Mouse (Mus musculus) hindbrain, embryonic 14.5 days (tissue): ENCODE results near the gene Mei1. TPM values are rescaled to one million over a fixed set of nuclear protein-coding genes. Genes with fewer than 3 reads are reported as not detected.
A peak's percentile ranks its signal among the peaks of the same experiment; 100 is the strongest.
"Not testable (repeated sequence)": the region's sequence is repeated elsewhere in the genome, so short reads cannot be mapped to it uniquely, and the experiment has no call there.

Experiments
- ATAC-seq: fragments of 200-750 bp; cut with Nextera tagmentation; 2 replicates; pipeline ENCODE4 v1.8.0; 2017; ENCODE audit warnings: moderate number of reproducible peaks, mild to moderate bottlenecking, moderate TSS enrichment, moderate library complexity; ENCODE audit not compliant: low FRiP score
- DNase-seq: peaks from one replicate; pipeline ENCODE4 v3.0.0-alpha.2; 2015; ENCODE audit warnings: low spot score
- H3K27ac ChIP-seq: fragments of 300-500 bp; sonication (generic); 2 replicates; pipeline ENCODE4 v1.5.1; 2014; ENCODE audit warnings: mild to moderate bottlenecking, moderate library complexity
- H3K27me3 ChIP-seq: fragments of 300-500 bp; sonication (generic); 2 replicates; pipeline ENCODE4 v1.6.1; 2014; ENCODE audit warnings: mild to moderate bottlenecking, low read length, mixed read lengths; ENCODE audit not compliant: control insufficient read depth, insufficient read depth
- H3K36me3 ChIP-seq: fragments of 300-500 bp; sonication (generic); replicated peaks from 2 replicates; pipeline ENCODE4 v1.6.1; 2014; ENCODE audit not compliant: control insufficient read depth, insufficient read depth
- H3K4me1 ChIP-seq: fragments of 300-500 bp; sonication (generic); replicated peaks from 2 replicates; pipeline ENCODE4 v1.6.1; 2014; ENCODE audit warnings: antibody characterized with exemption, low read length, mixed read lengths; ENCODE audit not compliant: control insufficient read depth, insufficient read depth
- H3K4me2 ChIP-seq: fragments of 300-500 bp; sonication (generic); replicated peaks from 2 replicates; pipeline ENCODE4 v1.6.1; 2014; ENCODE audit warnings: mild to moderate bottlenecking, moderate library complexity
- H3K4me3 ChIP-seq: fragments of 300-500 bp; sonication (generic); replicated peaks from 2 replicates; pipeline ENCODE4 v1.5.1; 2014; ENCODE audit warnings: mild to moderate bottlenecking, low read length
- H3K9ac ChIP-seq: fragments of 300-500 bp; sonication (generic); 2 replicates; pipeline ENCODE4 v1.6.1; 2014
- H3K9me3 ChIP-seq: fragments of 300-500 bp; sonication (generic); 2 replicates; pipeline ENCODE4 v1.6.1; 2016; ENCODE audit warnings: low read length; ENCODE audit not compliant: control insufficient read depth
- WGBS: fragments of 180-500 bp; shearing (Covaris S2); extraction: QIAGEN DNeasy Blood & Tissue Kit; methylation state at CpG from one replicate; pipeline ENCODE4 v1.1.7; 2014; 5-methylcytosine and 5-hydroxymethylcytosine counted together
- polyA plus RNA-seq: library from polyadenylated mRNA; unstranded; fragments of >200 nt; fragmentation: Nextera tagmentation; extraction: Ambion mirVana; gene quantifications from 2 replicates; pipeline ENCODE4 v1.2.1, GENCODE M21; 2014

The Mei1 gene
- polyA plus RNA-seq, 1 experiment from 2014 or later, result 0.09 TPM

- ATAC-seq (no peak), DNase-seq (no peak)
- no peak overlapping the region for H3K4me2 ChIP-seq
- peaks cover 24% of the 10 kb centered on the region for H3K27me3 ChIP-seq
- no peaks in the 10 kb centered on the region for H3K36me3 ChIP-seq
- no peak overlapping the region for H3K9ac ChIP-seq
- H3K9me3 ChIP-seq, result no peaks in the 10 kb centered on the region
- WGBS, result 89% methylated on average over 7 of the region's 7 CpGs
- no peak overlapping the region for H3K4me3 ChIP-seq
- H3K27ac ChIP-seq, result no peak overlapping the region
- no peaks in the 10 kb centered on the region for H3K4me1 ChIP-seq
These were observed 3.7 kb downstream of the Mei1 start for GRCm38 (mm10) chr15:82073490-82073889.

- Histone ChIP-seq H3K4me3 (no peak overlapping the region), H3K9me3 (no peaks in the 10 kb centered on the region), H3K27me3 (no peaks in the 10 kb centered on the region), H3K4me2 (no peak overlapping the region), H3K36me3 (no peaks in the 10 kb centered on the region), H3K4me1 (no peaks in the 10 kb centered on the region), H3K27ac (no peak overlapping the region), H3K9ac (no peak overlapping the region)
- DNase-seq (no peak), ATAC-seq (no peak)
- WGBS, result 73% methylated on average over 10 of the region's 10 CpGs
These were observed 10.1 kb downstream of the Mei1 start for GRCm38 (mm10) chr15:82079883-82080282.

GRCm38 (mm10) chr15:82081161-82081560 lies 11.4 kb downstream of the Mei1 start:
- 0 out of 2 replicates have a peak, but pooled peaks have one; percentile 24 for ATAC-seq
- Histone ChIP-seq H3K27ac (no peak overlapping the region), H3K4me3 (no peak overlapping the region), H3K27me3 (no peaks in the 10 kb centered on the region), H3K4me2 (no peak overlapping the region), H3K4me1 (no peaks in the 10 kb centered on the region), H3K9me3 (no peaks in the 10 kb centered on the region), H3K36me3 (no peaks in the 10 kb centered on the region), H3K9ac (no peak overlapping the region)
- 34% methylated on average over 7 of the region's 7 CpGs for WGBS
- no peak for DNase-seq

GRCm38 (mm10) chr15:82085606-82086005 lies 15.8 kb downstream of the Mei1 start:
- DNase-seq, result no peak
- Histone ChIP-seq H3K27ac (no peak overlapping the region), H3K4me3 (no peak overlapping the region), H3K9me3 (no peaks in the 10 kb centered on the region), H3K4me2 (no peak overlapping the region), H3K9ac (no peak overlapping the region), H3K36me3 (no peaks in the 10 kb centered on the region), H3K4me1 (no peaks in the 10 kb centered on the region), H3K27me3 (no peaks in the 10 kb centered on the region)
- no peak for ATAC-seq
- WGBS, result 85% methylated on average over 9 of the region's 9 CpGs

DNA sequence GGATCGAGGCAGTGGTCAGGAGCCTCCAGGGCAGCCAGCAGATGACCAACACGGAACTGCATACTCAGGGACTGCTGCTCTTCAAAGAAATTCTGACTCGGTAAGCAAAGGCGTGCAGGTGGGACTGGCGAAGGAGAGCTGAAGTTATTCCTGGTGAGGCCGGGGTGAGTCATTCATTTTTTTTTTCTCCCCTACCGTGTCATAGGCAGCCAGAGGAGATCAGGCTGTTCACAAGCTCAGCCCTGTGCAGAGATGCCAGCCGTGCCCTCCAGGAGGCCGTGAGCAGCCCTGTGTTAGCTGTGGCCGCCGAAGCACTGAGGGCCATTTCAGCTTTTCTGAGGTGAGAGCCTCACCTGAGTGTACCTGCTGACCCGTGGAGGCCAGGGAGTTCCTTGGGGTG lies 16.3 kb downstream of the Mei1 start:
- H3K27me3 ChIP-seq, result no peaks in the 10 kb centered on the region
- ATAC-seq, result no peak
- H3K4me2 ChIP-seq, result no peak overlapping the region

DNA sequence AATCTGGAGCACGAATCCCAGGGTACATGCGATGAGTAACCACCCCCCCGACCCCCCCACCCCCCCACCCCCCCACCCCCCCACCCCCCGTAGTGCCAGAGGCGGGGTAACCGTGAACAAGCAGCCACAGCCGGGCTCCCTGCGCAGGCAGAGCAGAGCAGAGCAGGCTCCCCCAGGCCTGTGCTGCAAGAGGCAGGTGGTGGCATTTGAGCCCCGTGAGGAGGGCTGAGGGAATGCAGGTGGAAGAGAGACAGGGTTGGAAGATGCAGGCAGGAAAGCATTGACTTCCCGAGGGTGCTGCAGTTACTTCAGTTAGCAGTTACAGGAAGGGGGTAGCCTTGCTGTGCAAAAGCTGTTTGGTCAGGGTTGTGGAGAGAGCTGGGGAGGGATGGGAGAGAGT lies 17.5 kb downstream of the Mei1 start:
- DNase-seq (no peak), ATAC-seq (no peak)
- Histone ChIP-seq H3K4me3 (no peak overlapping the region), H3K27ac (no peak overlapping the region), H3K4me1 (no peaks in the 10 kb centered on the region), H3K36me3 (no peaks in the 10 kb centered on the region), H3K27me3 (no peaks in the 10 kb centered on the region), H3K9me3 (no peaks in the 10 kb centered on the region), H3K9ac (no peak overlapping the region), H3K4me2 (no peak overlapping the region)
- WGBS, result 12% methylated on average over 10 of the region's 10 CpGs

More for the DNA sequence above, 16.3 kb downstream of the Mei1 start:
- Histone ChIP-seq H3K4me1 (no peaks in the 10 kb centered on the region), H3K9ac (no peak overlapping the region), H3K27ac (no peak overlapping the region), H3K4me3 (no peak overlapping the region), H3K36me3 (no peaks in the 10 kb centered on the region), H3K9me3 (no peaks in the 10 kb centered on the region)
- no peak for DNase-seq
- 81% methylated on average over 12 of the region's 12 CpGs for WGBS

GRCm38 (mm10) chr15:82091061-82091460 lies 21.3 kb downstream of the Mei1 start:
- WGBS, result 86% methylated on average over 7 of the region's 7 CpGs
- Histone ChIP-seq H3K27me3 (no peaks in the 10 kb centered on the region), H3K36me3 (no peaks in the 10 kb centered on the region), H3K9me3 (no peaks in the 10 kb centered on the region), H3K9ac (no peak overlapping the region), H3K4me2 (no peak overlapping the region), H3K4me3 (no peak overlapping the region), H3K27ac (no peak overlapping the region), H3K4me1 (no peaks in the 10 kb centered on the region)
- ATAC-seq (no peak), DNase-seq (no peak)

DNA sequence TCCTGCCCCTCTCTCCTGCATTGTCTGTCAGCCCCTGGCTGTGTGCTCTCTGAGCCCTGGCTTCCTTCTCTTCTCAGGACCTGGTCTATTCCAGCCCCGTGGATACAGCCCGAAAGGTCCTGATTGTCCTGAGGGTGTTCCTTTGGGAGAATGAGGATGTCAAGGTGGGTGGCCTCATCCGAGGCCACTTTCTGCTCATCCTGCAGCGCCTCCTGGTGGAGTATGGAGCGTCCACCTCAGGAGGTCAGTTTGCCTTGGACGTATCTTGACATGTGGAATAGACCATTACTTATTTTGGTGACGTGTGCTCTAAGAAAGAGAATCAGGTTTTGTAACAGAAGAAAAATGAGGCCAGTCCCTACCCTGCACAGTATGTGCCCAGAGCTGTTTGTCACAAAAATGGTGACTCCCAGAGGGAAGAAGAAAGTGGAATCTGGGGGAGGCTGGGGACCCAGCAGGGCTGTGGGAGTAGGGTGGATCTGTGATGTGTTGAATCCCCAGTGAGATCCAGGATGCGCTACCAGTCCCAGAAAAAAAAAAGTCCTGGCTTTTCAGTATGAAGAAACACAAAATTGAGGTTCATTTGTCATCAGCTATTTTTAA lies 37.3 kb downstream of the Mei1 start:
- Histone ChIP-seq H3K27ac (no peak overlapping the region), H3K9ac (no peak overlapping the region), H3K4me3 (no peak overlapping the region), H3K36me3 (no peaks in the 10 kb centered on the region), H3K9me3 (no peaks in the 10 kb centered on the region), H3K27me3 (no peaks in the 10 kb centered on the region; the same call in 1 of the 2 replicates), H3K4me1 (no peaks in the 10 kb centered on the region), H3K4me2 (no peak overlapping the region)
- DNase-seq (no peak), ATAC-seq (no peak)
- 17% methylated on average over 8 of the region's 8 CpGs for WGBS

GRCm38 (mm10) chr15:82120544-82120943 lies 50.7 kb downstream of the Mei1 start:
- 92% methylated on average over 8 of the region's 8 CpGs for whole genome bisulfite sequencing
- no peak overlapping the region for H3K9ac ChIP-seq
- no peaks in the 10 kb centered on the region for H3K27me3 ChIP-seq
- no peak for DNase-seq
- H3K4me2 ChIP-seq, result no peak overlapping the region
- ATAC-seq, result no peak
- no peak overlapping the region for H3K4me3 ChIP-seq
- H3K9me3 ChIP-seq, result no peaks in the 10 kb centered on the region
- H3K27ac ChIP-seq, result no peak overlapping the region
- H3K4me1 ChIP-seq, result no peaks in the 10 kb centered on the region
- no peaks in the 10 kb centered on the region for H3K36me3 ChIP-seq

DNA sequence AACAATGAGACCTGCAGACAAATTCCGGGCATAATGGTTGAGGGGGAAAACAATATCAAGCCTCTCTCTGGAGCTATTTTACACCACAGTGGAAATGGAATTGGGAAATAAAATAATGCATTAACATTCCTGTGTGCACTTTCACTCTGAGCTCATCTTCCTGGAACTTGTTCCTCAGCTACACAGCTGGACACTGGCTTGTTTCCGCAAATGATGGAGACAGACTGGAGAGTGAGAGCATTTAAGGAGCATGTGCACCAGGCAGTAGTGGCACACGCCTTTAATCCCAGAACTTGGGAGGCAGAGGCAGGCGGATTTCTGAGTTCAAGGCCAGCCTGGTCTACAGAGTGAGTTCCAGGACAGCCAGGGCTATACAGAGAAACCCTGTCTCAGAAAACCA lies 56.9 kb downstream of the Mei1 start:
- H3K36me3 ChIP-seq, H3K9ac ChIP-seq, H3K27ac ChIP-seq, ATAC-seq, DNase-seq, H3K4me3 ChIP-seq, H3K27me3 ChIP-seq, H3K9me3 ChIP-seq: not testable (repeated sequence)
- 80% methylated on average over 4 of the region's 4 CpGs for WGBS
- H3K4me1 ChIP-seq, result peaks cover 13% of the 10 kb centered on the region
- peak overlapping the region; percentile 95; the same call in 1 of the 2 replicates for H3K4me2 ChIP-seq
